Mouse (Mus musculus): ENCODE results near the gene Serpina3m.

GRCm38 (mm10) chr12:104419136-104419462 is 80.8 kb downstream of the Serpina3m start:
- TF ChIP-seq CTCF (IDR thresholded peaks at IDR 0.05; ENCODE audit: borderline replicate concordance, control insufficient read depth, extremely low read depth, insufficient read depth, low read length, poor library complexity) (peak; percentile 38; the same call in 1 of the 2 replicates), POLR2A (IDR thresholded peaks at IDR 0.05; ENCODE audit: control insufficient read depth, extremely low read depth, insufficient read depth, low read length, poor library complexity) (no peak)

Data from thymus, adult 2 months (tissue).